Mouse (Mus musculus) intestine, embryonic 16.5 days (tissue): ENCODE results near the gene Creb1. TPM values are rescaled to one million over a fixed set of nuclear protein-coding genes. Genes with fewer than 3 reads are reported as not detected.

Experiments
- ATAC-seq: fragments of 200-750 bp; cut with Nextera tagmentation; 2 replicates; pipeline ENCODE4 v1.8.0; 2017; ENCODE audit warnings: moderate TSS enrichment, moderate library complexity
- H3K27ac ChIP-seq: fragments of 300-500 bp; sonication (generic); 2 replicates; pipeline ENCODE4 v1.5.1; 2014; ENCODE audit warnings: mild to moderate bottlenecking, low read length
- H3K27me3 ChIP-seq: fragments of 300-500 bp; sonication (generic); replicated peaks from 2 replicates; pipeline ENCODE4 v1.6.1; 2014; ENCODE audit warnings: low read length, control low read depth, mixed read lengths; ENCODE audit not compliant: control insufficient read depth, insufficient read depth
- H3K36me3 ChIP-seq: fragments of 300-500 bp; sonication (generic); 2 replicates; pipeline ENCODE4 v1.6.1; 2014; ENCODE audit warnings: low read length, control low read depth; ENCODE audit not compliant: control insufficient read depth, insufficient read depth
- H3K4me1 ChIP-seq: fragments of 300-500 bp; sonication (generic); 2 replicates; pipeline ENCODE4 v1.6.1; 2014; ENCODE audit warnings: low read length, control low read depth, mixed read lengths; ENCODE audit not compliant: control insufficient read depth, insufficient read depth
- H3K4me2 ChIP-seq: fragments of 300-500 bp; sonication (generic); 2 replicates; pipeline ENCODE4 v1.6.1; 2014; ENCODE audit warnings: low read depth, low read length, control low read depth
- H3K4me3 ChIP-seq: fragments of 300-500 bp; sonication (generic); 2 replicates; pipeline ENCODE4 v1.5.1; 2014; ENCODE audit warnings: mild to moderate bottlenecking, low read length
- H3K9ac ChIP-seq: fragments of 300-500 bp; sonication (generic); 2 replicates; pipeline ENCODE4 v1.6.1; 2014; ENCODE audit warnings: low read depth, low read length
- H3K9me3 ChIP-seq: fragments of 300-500 bp; sonication (generic); 2 replicates; pipeline ENCODE4 v1.6.1; 2016; ENCODE audit warnings: low read length, control low read depth; ENCODE audit not compliant: control insufficient read depth
- WGBS: fragments of 180-500 bp; shearing (Covaris S2); extraction: QIAGEN DNeasy Blood & Tissue Kit; methylation state at CpG from one replicate; pipeline ENCODE4 v1.1.7; 2014; 5-methylcytosine and 5-hydroxymethylcytosine counted together
- polyA plus RNA-seq: library from polyadenylated mRNA; unstranded; fragments of >200 nt; fragmentation: Nextera tagmentation; extraction: Ambion mirVana; gene quantifications from 2 replicates; pipeline ENCODE4 v1.2.1, GENCODE M21; 2015

Gene Creb1
- polyA plus RNA-seq, result 19.7 and 20.1 TPM in 2 replicates

GRCm38 (mm10) chr1:64532589-64533470, at the start of gene Creb1:
Gene Creb1, plus strand, starts transcription at chr1:64532645.
- peak within 1 kb of the TSS; percentile 99 for H3K9ac ChIP-seq
- peaks cover 3% of the 10 kb centered on the region for H3K36me3 ChIP-seq
- peaks cover 13% of the 10 kb centered on the region for H3K4me1 ChIP-seq
- WGBS, result under 1% methylated on average over 106 of the region's 119 CpGs
- ATAC-seq, result peak; percentile 97
- no peaks in the 10 kb centered on the region for H3K9me3 ChIP-seq
- no peaks in the 10 kb centered on the region for H3K27me3 ChIP-seq
- H3K4me2 ChIP-seq, result peak within 1 kb of the TSS; percentile 82
- H3K27ac ChIP-seq, result peak within 1 kb of the TSS; percentile 100
- H3K4me3 ChIP-seq, result peak within 1 kb of the TSS; percentile 92

DNA sequence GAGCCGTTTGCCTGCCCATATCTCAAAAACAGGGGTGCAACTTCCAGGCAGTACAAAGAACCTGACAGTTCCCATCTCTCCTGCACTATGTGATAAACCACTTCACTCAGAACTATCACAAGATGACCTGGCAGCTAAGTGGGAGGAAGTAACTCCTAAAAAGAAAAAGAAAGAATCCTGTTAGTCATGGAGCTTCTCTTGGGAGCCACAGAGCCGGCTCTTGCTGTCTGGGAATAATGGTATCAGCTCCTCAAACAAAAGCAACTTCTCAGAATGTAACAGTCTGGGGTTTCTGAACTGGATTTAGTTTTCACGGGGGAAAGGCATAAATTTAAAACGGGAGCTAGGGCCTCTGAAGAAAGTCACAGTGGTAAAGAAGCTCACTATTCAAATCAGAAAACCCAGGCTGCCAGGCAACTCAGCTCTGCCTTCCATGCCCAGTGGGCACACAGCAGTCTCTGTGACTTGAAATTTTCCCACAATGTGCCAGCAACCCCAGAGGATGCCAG, 43.9 kb upstream of the Creb1 start:
- no peaks in the 10 kb centered on the region for H3K4me1 ChIP-seq
- no peak overlapping the region for H3K27ac ChIP-seq
- no peaks in the 10 kb centered on the region for H3K9me3 ChIP-seq
- no peak for ATAC-seq
- 57% methylated on average over 4 of the region's 4 CpGs for WGBS
- H3K27me3 ChIP-seq, result no peaks in the 10 kb centered on the region
- H3K9ac ChIP-seq, result no peak overlapping the region
- H3K36me3 ChIP-seq, result no peaks in the 10 kb centered on the region
- H3K4me2 ChIP-seq, result no peak overlapping the region
- no peak overlapping the region for H3K4me3 ChIP-seq

DNA sequence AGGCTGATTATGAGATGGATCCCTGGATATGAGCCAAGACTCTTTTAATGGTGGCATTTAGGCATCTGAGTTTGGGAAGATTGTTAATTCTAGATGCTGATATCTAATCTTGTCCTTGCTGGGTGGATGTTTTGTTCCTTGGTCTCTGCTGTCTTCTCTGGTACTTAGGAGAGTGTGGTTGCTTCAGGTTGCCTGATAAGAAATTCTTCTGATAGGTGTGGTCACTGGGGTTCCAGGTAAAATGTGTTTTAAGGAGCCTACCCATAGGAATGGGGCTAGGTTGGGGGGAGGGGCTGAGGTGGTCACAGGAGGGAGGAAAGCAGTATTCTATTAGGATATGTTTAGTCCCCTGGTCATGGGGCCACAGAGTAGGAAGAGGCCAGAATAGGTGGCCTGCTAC, 35.6 kb upstream of the Creb1 start:
- H3K4me2 ChIP-seq, result no peak overlapping the region
- no peaks in the 10 kb centered on the region for H3K9me3 ChIP-seq
- no peak for ATAC-seq
- no peaks in the 10 kb centered on the region for H3K27me3 ChIP-seq
- H3K4me1 ChIP-seq, result no peaks in the 10 kb centered on the region
- no peaks in the 10 kb centered on the region for H3K36me3 ChIP-seq
- H3K27ac ChIP-seq, result no peak overlapping the region
- H3K9ac ChIP-seq, result no peak overlapping the region
- no peak overlapping the region for H3K4me3 ChIP-seq

DNA sequence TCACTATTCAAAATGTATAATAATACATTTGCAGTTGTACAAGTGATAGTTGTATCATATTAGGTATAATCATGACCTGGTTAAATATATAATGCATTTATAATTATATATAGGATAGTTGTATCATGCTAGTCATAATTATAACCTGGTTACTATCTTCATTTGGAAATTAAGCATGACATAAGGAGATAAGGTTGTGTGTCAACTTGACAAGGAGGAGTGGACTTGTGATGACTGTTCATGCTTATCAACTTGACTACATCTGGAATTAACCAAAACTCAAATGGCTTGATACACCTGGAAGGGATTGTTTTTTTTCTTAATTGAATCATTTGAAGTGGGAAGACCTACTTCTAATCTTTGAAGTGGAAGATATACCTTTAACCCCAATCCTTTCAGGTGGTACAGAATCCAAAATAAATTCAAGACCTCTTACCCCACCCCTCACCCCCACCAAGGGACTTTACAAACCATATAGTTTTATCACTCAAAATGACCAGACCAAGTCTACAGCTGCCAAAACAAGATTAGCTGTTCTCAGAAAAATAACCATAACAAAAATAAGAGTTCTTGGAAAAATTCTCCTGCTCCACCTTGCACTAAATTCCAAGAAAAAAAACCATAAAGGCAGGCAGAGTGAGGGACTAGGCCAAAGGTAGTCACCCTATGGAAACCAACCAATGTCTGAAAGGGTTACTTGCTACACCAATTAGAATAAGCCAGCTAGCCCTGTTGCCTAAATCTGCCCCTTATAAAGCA, 30.9 kb upstream of the Creb1 start:
- H3K4me2 ChIP-seq, result no peak overlapping the region
- H3K9ac ChIP-seq, result no peak overlapping the region
- no peak for ATAC-seq
- no peaks in the 10 kb centered on the region for H3K36me3 ChIP-seq
- no peak overlapping the region for H3K27ac ChIP-seq
- H3K9me3 ChIP-seq, result no peaks in the 10 kb centered on the region
- H3K27me3 ChIP-seq, result no peaks in the 10 kb centered on the region
- H3K4me3 ChIP-seq, result no peak overlapping the region
- H3K4me1 ChIP-seq, result no peaks in the 10 kb centered on the region

GRCm38 (mm10) chr1:64508479-64509096, 23.9 kb upstream of the Creb1 start:
- WGBS, result 79% methylated on average over 7 of the region's 7 CpGs
- Histone ChIP-seq H3K36me3 (no peaks in the 10 kb centered on the region), H3K4me3 (no peak overlapping the region), H3K27ac (no peak overlapping the region), H3K27me3 (no peaks in the 10 kb centered on the region), H3K4me1 (no peaks in the 10 kb centered on the region), H3K9ac (no peak overlapping the region), H3K4me2 (no peak overlapping the region), H3K9me3 (no peaks in the 10 kb centered on the region)
- no peak for ATAC-seq

DNA sequence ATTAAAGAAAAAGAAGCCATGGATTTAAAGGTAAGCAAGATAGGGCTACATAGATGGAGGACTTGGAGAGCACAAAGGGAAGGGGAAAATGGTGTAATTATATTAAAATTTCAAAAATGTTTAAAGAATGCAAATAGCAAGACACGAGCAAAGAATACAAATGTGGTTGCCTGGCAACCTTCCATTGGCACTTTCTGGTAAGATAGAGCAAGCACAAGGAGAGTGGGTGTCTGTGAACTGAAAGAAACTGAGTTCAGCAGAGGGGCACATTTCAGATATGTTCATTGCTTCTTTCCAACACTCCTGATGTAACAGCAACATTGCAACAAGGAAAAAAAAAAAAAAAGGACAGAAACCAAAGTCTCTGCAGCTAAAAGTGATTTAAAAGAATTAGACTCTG, 22.8 kb upstream of the Creb1 start:
- Histone ChIP-seq H3K9ac (no peak overlapping the region), H3K4me3 (no peak overlapping the region), H3K27me3 (no peaks in the 10 kb centered on the region), H3K4me2 (no peak overlapping the region), H3K27ac (no peak overlapping the region), H3K36me3 (no peaks in the 10 kb centered on the region), H3K9me3 (no peaks in the 10 kb centered on the region), H3K4me1 (no peaks in the 10 kb centered on the region)
- ATAC-seq, result no peak
- WGBS, result 40% methylated on average over 1 of the region's 1 CpGs

- 85% methylated on average over 7 of the region's 7 CpGs for WGBS
These were observed 18.3 kb upstream of the Creb1 start for GRCm38 (mm10) chr1:64514184-64514583.

GRCm38 (mm10) chr1:64516593-64516992, 15.9 kb upstream of the Creb1 start:
- 74% methylated on average over 3 of the region's 3 CpGs for WGBS
- ATAC-seq, result no peak

More at GRCm38 (mm10) chr1:64514184-64514583, 18.3 kb upstream of the Creb1 start:
- Histone ChIP-seq H3K4me1 (no peaks in the 10 kb centered on the region), H3K4me3 (no peak overlapping the region), H3K27me3 (no peaks in the 10 kb centered on the region), H3K4me2 (no peak overlapping the region), H3K9ac (no peak overlapping the region), H3K27ac (no peak overlapping the region), H3K9me3 (no peaks in the 10 kb centered on the region), H3K36me3 (no peaks in the 10 kb centered on the region)
- no peak for ATAC-seq

DNA sequence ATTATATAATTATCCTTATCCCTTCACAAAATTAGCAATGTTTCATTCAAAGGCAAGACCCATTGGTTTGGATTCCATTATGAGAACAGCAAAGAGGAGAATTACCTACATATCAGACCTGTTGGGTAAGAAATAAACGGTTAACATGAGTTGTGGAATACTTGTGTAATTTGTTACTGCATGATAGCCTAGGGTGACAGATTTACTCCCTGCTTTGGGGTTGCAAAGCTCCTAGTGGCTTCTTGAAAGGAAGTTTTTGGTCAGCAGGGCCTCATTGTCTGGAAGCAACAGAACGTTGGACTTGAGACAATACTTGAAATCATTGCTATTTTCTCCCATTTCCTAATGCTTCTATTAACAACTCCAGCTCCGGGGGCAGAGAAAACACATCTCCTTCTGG, 14.0 kb upstream of the Creb1 start:
- H3K9ac ChIP-seq, result no peak overlapping the region
- no peak overlapping the region for H3K27ac ChIP-seq
- no peak overlapping the region for H3K4me3 ChIP-seq
- no peaks in the 10 kb centered on the region for H3K9me3 ChIP-seq
- H3K27me3 ChIP-seq, result no peaks in the 10 kb centered on the region
- ATAC-seq, result no peak
- H3K4me1 ChIP-seq, result no peaks in the 10 kb centered on the region
- no peak overlapping the region for H3K4me2 ChIP-seq
- 79% methylated on average over 3 of the region's 3 CpGs for WGBS
- no peaks in the 10 kb centered on the region for H3K36me3 ChIP-seq

More at GRCm38 (mm10) chr1:64516593-64516992, 15.9 kb upstream of the Creb1 start:
- Histone ChIP-seq H3K9me3 (no peaks in the 10 kb centered on the region), H3K36me3 (no peaks in the 10 kb centered on the region), H3K4me1 (no peaks in the 10 kb centered on the region), H3K4me3 (no peak overlapping the region), H3K4me2 (no peak overlapping the region), H3K9ac (no peak overlapping the region), H3K27ac (no peak overlapping the region), H3K27me3 (no peaks in the 10 kb centered on the region)
